Mouse (Mus musculus) brain, embryonic 18.5 days (tissue): ENCODE measurements around the gene Pced1a.

ENCODE experiments used
- DNase-seq: peaks from one replicate; pipeline ENCODE4 v3.0.0-alpha.2; 2012; ENCODE audit warnings: low read depth, low spot score

Gene Pced1a

GRCm38 (mm10) chr2:130424126-130424853 lies at the start of gene Pced1a, which contains the start of gene Vps16:
Gene Pced1a (minus strand): TSS chr2:130424701.
Gene Vps16 (plus strand): TSS chr2:130424339.
- peak; percentile 87 for DNase-seq

DNA sequence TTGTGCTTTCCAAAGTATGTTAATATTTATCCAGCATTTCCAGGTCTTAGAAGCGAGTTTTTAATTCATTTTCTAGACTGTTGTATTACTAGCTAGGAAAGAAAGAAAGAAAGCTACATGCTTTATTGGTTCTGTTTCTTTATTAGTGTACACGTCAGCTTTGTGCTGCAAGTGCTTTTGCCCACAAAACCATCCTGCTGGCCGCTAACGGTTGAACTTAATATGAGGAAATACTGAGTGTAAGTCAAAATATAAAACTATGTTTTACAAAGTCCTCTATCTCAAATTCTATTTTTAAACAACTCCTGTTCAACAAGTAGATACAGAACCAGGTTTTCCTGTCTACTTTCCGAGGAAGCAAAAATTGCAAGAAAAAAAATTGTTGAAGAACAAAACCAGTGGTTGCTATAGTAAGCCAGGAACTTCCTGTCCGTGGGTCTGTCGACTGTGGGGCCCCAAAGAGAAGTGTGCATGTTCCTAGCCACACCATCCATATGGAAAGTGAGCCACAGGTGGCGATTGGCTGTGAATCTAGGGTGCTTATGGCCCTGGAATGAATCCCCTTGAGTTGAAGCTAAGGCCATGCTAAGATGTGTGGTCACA lies 48.5 kb upstream of the Pced1a start:
- no peak for DNase-seq

DNA sequence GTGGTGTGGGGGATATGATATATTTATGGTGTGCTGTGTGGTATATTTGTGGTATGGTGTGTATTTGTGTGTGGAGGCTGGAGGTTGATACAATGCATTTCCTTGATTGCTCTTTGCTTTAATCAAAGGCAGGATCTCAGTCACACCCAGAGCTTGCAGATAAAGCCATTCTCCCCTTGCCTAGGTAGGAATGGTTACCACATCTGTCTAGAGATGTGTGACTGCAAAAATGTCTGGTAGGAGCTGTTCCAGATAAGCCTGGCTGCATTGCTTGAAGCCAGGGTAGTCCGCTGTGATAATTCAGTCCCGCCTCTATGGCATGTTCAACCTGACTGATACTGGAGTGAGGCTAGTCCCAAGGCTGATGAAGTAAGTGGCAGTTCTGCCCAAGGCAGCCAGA lies 45.4 kb upstream of the Pced1a start:
- DNase-seq: no peak

- DNase-seq: no peak
These were observed 44.9 kb upstream of the Pced1a start for GRCm38 (mm10) chr2:130469366-130469765.

DNA sequence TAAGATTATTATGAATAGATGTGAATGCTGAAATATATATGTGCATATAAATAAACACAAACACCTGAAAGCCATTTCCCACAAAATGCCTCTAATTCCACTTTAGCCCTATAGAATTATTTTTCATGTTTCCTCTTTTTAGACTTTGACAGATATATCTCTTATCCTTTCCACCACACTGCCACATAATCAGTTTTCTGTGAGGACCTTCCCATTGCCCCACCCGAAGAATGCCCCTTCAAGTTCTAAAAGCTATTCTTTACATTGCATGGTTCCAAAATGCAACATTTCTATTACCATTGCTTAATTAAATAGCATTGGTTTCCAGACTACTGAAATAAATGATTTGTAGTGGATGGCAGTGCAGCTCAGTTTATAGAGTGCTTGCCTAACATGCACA lies 41.9 kb upstream of the Pced1a start:
- DNase-seq: no peak

DNA sequence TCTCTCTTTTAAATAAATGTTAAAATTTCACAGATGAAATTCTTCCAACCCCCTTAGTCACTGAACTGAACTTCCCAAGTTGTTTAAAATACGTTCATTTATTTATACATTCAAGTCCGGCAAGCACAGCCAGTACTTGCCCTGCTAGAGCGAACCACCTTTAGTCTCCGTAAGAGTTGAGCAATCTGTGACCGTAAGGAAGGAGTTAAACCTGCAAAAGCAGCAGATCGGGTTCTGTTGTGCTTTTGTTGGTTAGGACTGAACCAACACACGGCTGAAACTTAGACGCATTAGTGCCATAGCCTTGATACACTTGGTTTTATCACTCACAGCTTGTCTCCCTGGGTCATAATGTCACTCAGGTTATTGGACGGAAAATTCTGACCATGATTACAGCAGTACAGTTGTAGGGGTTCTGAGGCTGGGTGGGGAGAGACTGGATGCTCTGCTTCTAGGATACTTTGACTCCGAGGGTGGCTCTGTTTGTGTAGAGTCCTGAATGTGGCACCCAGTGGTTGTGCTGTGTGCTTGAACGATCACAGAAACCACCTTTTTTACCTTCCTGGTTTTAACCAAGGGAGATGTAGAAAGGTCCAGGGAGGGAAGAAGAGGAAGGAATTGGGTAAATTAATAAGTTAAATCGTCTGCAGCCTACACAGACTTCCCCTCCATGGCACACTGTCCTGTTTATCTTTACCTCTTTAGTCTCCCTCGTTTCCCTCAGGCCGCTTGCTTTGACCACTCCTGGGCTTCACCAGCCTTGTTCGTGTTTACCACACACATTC lies 37.0 kb upstream of the Pced1a start:
- no peak for DNase-seq

DNA sequence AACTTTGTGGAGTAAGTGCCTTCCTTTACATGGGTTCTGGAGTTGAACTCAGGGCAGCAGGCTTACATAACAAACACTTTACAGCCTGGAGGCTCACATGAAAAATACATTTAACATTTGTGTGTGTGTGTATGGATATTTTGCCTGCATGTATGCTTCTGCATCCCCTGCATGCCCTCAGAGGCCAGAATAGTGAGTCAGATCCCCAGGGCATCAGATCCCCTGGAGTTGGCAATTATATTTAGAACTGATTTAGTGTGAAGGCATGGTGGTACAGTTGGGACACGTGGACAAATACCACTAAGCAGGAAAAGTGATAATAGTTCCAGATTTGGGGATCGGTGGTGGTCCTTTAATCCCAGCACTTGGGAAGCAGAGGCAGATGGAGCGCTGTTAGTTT lies 35.1 kb upstream of the Pced1a start:
- DNase-seq: no peak

DNA sequence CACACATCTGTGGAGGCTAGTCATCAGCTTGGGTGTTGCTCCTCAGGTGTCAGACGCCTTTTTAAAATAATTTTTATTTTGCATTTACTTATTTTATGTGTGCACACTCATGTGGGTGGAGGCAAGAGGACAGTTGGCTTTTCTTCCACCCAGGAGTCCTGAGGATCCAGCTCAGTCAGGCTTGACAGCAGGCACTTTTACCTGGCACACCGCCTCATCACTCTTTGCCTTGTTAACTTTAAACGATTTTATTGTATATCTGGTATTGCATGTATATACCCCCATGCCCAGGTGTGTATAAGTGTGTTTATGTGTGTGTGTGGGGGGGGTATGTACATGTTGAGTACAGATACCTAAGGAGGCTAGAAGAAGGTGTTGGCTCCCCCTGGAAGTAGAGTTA lies 33.4 kb upstream of the Pced1a start:
- no peak for DNase-seq

- DNase-seq: no peak
These were observed 30.4 kb upstream of the Pced1a start for GRCm38 (mm10) chr2:130454748-130455370.

DNA sequence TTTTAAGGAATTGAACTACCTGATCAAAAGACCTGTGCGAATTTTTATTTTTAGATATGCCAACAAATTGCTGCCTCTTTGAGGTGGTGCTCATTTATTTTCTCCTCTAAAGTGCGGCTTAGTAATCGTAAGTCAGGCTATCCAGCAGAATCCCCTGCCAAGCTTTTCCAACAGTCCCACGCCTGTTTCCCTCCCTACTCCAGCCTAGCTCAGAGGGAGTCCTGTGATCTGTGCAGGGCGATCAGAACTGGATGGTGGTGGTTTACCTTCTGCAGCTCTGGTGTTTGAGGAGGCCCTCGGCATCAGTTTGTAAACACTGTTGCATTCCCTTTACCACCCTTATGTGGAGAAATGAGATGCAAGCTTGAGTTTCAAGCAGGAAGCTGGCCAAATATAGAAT lies 28.9 kb upstream of the Pced1a start:
- DNase-seq: no peak

- no peak for DNase-seq
These were observed 27.8 kb upstream of the Pced1a start for GRCm38 (mm10) chr2:130452266-130452665.

GRCm38 (mm10) chr2:130451727-130452090 lies 27.2 kb upstream of the Pced1a start:
- DNase-seq: no peak

DNA sequence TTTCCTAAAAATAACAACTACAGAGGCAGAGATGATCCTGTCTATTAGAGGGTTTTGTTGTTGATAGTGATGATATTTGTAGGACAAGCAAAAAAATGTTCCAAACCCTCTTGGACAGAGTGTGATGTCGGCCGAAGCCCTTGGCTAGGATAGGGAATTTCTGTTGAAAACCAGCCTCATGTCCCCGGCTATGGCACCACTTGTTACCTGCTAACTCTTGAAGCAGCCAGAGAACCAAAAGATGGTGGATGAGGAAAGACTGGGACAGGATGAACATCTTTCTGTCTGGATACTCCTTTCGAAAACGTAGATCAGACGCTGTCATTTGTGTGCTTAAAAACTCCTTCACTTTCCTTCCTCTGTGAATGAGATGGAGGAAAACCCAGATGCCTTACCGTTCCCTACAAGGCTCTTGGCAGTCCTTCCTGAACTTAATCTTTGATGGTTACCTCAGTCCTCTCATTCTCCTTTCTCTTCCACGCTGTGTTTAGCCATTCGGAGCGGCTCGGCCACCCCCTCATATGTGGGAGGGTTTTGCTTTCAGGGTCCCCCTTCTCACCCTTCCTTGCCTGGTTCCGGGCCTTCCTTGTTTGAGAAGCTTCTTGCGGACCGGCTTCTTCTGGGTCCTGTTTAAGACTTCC lies 26.7 kb upstream of the Pced1a start:
- DNase-seq: no peak

GRCm38 (mm10) chr2:130450434-130450796 lies 25.9 kb upstream of the Pced1a start:
- DNase-seq: no peak

GRCm38 (mm10) chr2:130449794-130450433 lies 25.4 kb upstream of the Pced1a start, which contains the start of gene Ptpra:
Gene Ptpra (plus strand): TSS chr2:130450278.
- DNase-seq: peak; percentile 83

DNA sequence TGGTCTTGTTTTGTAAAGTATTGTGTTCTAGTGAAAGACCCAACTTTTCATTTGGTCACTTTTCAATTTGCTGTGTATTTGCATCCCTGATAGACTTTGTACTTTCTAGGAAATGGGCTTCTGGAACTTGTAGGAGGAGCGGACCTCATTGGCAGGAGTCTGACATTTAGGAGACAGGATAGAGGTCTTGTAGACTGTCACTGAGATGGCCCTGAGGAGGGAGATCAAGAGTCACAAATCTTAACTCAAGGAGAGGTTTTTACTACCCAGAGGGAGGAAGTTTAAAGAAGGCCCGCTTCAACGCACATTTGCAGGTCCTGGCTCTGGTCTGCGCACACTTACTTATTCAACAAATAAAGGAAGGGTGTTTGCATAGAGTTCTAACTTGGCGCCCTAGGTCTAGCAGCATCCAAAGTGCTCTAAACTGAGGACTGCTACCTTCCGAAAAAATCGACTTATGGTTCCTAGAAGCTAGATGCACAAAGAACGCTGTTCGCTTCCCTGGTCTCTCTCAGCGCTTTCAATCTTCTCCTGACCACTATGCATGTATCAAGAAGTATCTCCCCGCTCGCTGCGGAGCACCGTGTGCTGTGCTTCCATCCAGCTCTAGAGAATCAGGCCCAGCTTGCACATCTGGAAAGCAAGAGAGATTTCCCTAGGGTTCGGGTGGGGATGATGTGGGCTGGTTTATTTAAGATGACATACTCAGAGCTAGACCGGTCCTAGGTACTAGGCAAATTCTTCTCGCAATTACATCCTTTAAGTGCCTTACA lies 24.7 kb upstream of the Pced1a start:
- no peak for DNase-seq

DNA sequence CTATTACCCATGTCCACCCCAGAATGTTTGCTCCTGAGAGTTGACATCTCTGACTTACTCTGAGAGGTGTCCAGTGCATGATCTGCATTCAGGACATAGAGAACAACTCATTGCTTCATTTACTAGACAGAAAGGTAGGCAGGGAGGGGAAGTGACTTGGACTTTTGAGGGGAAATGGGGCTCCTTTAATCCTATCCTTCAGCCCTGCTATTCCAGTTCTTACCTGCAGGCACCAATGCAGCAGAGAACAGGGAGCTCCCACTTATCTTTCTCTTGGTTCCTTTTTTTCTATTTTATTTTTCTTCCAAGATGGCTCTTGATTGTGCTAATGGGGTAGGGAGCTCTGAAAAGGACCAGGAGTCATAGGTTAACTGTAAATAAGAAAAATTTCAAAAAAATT lies 23.9 kb upstream of the Pced1a start:
- no peak for DNase-seq

- DNase-seq: no peak
These were observed 17.7 kb upstream of the Pced1a start for GRCm38 (mm10) chr2:130442162-130442561.

- DNase-seq: no peak
These were observed 15.5 kb upstream of the Pced1a start for GRCm38 (mm10) chr2:130439840-130440480.

DNA sequence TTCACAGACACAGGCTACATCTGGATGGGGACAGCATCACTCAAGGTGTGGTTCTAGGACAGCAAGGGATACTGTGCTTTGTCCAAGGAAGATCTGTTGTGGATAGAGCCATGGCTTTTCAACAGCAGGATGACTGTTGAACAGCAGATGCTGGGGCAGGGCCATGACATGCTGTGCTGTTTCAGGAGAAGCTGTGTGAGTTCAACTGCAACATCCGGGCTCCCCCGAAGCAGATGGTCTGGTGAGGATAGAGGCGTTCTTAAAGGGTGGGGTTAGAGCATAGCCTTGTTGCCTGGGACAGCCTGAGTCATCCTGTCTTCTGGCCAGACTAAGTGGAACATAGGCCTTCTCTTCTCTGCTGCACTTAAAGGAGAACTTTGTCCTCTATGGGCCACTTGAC lies 14.4 kb upstream of the Pced1a start:
- no peak for DNase-seq
